Mouse (Mus musculus): Measurements from ENCODE around the gene Spata13.

GRCm38 (mm10) chr14:60635911-60636607 is 2.3 kb downstream of the Spata13 start:
- no peak for TF ChIP-seq CTCF (IDR thresholded peaks at IDR 0.05; ENCODE audit: low read depth)
- no peak for TF ChIP-seq EP300 (optimal IDR thresholded peaks at IDR 0.05)
